Mouse (Mus musculus) lung, postnatal 10 days (tissue): ENCODE results near the gene Npas2.

Experiments
- DNase-seq: peaks from one replicate; pipeline ENCODE4 v3.0.0; 2021

The Npas2 gene

GRCm38 (mm10) chr1:39217584-39217983, 24.1 kb downstream of the Npas2 start:
- DNase-seq = no peak

GRCm38 (mm10) chr1:39228401-39228800, 34.9 kb downstream of the Npas2 start:
- no peak for DNase-seq

GRCm38 (mm10) chr1:39230021-39230420, 36.5 kb downstream of the Npas2 start:
- DNase-seq = no peak

GRCm38 (mm10) chr1:39234815-39235449, 41.4 kb downstream of the Npas2 start:
- no peak for DNase-seq

- peak; percentile 15 for DNase-seq
Measured at GRCm38 (mm10) chr1:39237503-39238255, 44.1 kb downstream of the Npas2 start.

- DNase-seq = no peak
Measured at GRCm38 (mm10) chr1:39240860-39241584, 47.5 kb downstream of the Npas2 start.

GRCm38 (mm10) chr1:39244726-39245125, 51.2 kb downstream of the Npas2 start:
- DNase-seq = no peak

- no peak for DNase-seq
Measured at GRCm38 (mm10) chr1:39251679-39252078, 58.1 kb downstream of the Npas2 start.

- DNase-seq = peak; percentile 45
Measured at GRCm38 (mm10) chr1:39253771-39254170, 60.2 kb downstream of the Npas2 start.

GRCm38 (mm10) chr1:39256051-39256450, 62.5 kb downstream of the Npas2 start:
- DNase-seq = no peak

GRCm38 (mm10) chr1:39256513-39257330, 63.2 kb downstream of the Npas2 start:
- peak; percentile 28 for DNase-seq

GRCm38 (mm10) chr1:39257331-39257594, 63.7 kb downstream of the Npas2 start:
- DNase-seq = no peak

GRCm38 (mm10) chr1:39259668-39260067, 66.1 kb downstream of the Npas2 start:
- DNase-seq = no peak

GRCm38 (mm10) chr1:39260183-39260978, 66.8 kb downstream of the Npas2 start:
- no peak for DNase-seq

GRCm38 (mm10) chr1:39266843-39267512, 73.4 kb downstream of the Npas2 start:
- DNase-seq = no peak

GRCm38 (mm10) chr1:39272976-39273375, 79.4 kb downstream of the Npas2 start:
- DNase-seq = no peak

- DNase-seq = no peak
Measured at GRCm38 (mm10) chr1:39280391-39280790, 86.9 kb downstream of the Npas2 start.

- peak; percentile 39 for DNase-seq
Measured at GRCm38 (mm10) chr1:39280989-39281875, 87.7 kb downstream of the Npas2 start.

- DNase-seq = no peak
Measured at GRCm38 (mm10) chr1:39281888-39282287, 88.4 kb downstream of the Npas2 start.

GRCm38 (mm10) chr1:39283323-39283722, 89.8 kb downstream of the Npas2 start:
- DNase-seq = peak; percentile 55

GRCm38 (mm10) chr1:39284786-39285185, 91.3 kb downstream of the Npas2 start:
- DNase-seq = peak; percentile 49
